Mouse (Mus musculus): ENCODE measurements around the gene Slc22a23.
"Not testable (repeated sequence)": the region's sequence is repeated elsewhere in the genome, so short reads cannot be mapped to it uniquely, and the experiment has no call there.

Slc22a23 gene

DNA sequence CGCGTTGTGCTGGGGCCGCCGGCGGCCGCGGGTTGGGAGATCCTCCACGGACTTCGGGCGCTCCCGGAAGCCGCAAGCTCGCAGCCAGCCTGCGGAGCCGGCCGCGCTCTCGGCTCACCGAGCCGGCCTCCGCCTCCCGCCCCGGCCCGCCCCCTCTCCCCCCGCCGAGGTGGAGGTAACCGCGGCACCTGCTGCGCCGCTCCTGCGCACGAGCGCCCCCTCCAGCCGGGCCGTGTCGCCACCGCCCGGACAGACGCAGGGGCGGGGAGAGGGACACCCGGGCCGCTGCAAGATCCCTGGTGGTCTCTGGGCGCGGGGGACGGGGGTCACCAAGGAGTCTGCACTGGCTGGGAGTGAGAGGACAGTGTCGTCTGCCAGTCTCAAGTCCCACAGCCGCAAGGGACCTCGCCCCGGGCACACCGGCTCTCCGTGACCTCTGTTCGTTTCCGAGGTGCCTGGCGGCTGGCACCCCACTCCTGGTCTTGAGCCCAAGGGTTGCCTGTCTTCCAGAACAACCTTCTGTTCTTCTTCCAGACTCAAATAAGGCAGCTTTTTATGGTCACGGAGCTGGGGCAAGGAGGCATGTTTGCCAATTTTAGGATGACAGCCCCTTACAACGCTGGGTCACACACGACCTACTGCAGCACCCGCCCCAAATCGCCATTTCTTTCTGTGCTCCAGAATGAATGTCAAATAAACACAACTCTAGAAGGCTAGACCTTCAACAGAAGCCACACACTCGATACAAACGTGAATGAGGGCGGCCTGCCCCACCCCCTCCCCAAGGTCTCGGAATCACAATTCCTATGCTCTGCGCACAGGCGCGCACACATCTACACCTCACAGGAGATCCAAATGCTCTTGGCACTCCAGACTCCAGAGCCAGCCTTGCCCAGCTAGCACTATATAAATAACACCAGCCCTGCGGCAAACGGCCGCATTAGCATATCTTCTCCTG, at the start of gene Slc22a23:
Gene Slc22a23 (minus strand): TSS at position 55 of the 958 bp plus-strand sequence.
- peak; percentile 69 for DNase-seq (ENCODE audit: low read depth, low spot score)

DNA sequence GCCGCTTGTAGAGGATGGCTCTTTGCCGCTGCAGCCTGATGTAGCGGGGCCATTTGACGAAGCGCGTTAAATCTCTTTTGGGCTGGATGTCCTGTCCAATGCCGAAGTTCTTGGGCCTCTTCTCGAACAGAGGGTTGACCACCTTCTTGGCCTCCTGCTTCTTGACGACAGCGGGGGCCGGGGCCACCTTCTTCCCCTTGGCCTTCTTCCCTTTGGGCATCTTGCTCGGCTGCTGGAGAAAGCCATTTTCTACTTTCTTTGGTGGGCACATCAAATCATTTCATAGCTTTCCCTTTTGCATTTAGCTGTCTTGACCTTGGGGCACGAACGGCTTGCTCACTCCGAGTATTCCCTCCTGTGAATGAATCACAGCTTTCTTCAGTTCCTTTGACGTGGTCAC, 49.3 kb upstream of the Slc22a23 start:
- DNase-seq (ENCODE audit: low read depth, low spot score), result not testable (repeated sequence)

DNA sequence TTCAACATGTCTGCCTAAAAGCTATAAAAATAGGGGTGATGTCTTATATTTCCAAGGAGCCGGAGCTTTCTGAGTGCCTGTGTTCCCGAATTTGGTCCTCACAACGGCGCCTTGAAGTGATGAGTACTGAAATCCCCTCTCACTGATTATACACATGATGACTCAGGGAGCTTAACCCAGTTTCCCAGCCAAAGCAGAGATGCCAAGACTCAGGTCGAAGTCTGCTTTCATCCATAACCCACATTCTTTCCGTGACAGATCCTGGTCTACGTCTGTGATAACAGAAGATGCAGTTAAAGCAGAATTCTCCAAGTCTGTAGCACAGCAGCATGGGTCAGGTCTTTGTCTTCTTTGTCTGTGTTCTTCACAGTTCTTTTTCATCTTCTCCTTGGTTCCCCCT, 47.4 kb upstream of the Slc22a23 start:
- no peak for DNase-seq (ENCODE audit: low read depth, low spot score)

DNA sequence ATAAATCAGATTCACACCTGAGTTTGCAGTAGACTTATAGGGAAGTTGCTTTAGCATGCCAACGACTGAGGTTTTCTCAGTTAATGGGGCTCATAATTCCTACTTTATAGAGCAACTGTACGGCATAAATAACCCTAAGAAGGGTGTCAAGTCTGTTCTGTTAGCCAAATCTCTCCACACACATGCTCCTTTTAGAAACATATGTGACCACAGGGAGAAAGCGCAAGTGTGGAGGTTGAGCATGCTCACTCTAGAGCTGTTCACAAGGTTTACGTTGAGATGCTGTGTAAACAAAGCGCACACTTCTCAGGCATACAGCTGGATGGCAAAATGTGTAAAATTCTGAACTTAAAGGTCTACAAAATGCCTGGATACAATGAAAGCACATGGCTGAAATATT, 43.2 kb upstream of the Slc22a23 start:
- no peak for DNase-seq (ENCODE audit: low read depth, low spot score)

DNA sequence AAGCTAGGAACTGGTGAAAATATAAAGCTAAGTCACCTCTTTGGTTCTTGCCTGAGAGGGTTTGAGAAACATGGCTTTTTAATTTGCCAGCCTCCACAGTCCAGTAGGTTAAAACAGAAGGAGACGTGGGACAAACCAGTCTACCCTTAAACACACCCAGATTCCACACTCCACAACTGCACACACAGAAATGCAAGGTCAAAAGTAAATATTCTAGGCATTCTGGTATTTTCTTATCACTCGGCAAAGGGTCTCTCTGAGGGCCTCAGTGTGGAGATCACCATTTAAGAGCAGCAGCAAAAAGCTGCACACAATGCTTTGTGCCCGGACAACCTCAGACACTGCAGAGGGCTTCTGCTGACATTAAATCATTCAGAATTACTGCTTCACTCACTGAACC, 38.4 kb upstream of the Slc22a23 start:
- no peak for DNase-seq (ENCODE audit: low read depth, low spot score)

DNA sequence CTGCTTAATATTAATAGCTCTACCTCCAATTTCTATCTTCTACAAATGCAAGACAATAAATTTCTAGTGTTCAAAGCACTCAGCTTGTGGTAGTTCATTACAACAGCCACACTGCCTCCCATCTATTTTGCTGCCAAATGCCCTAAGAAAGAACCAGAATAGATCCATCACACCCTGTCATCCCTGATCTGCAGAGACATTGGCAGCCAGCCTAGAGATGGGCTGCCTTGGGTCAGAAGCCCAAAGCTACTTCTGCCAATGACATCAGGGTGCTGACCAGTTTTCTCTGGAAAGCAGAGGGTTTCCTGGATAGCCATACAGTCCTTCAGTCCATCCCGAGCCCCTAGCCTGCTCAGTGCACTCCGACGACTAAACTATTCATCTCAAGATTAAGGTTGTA, 33.9 kb upstream of the Slc22a23 start:
- DNase-seq (ENCODE audit: low read depth, low spot score), result no peak

DNA sequence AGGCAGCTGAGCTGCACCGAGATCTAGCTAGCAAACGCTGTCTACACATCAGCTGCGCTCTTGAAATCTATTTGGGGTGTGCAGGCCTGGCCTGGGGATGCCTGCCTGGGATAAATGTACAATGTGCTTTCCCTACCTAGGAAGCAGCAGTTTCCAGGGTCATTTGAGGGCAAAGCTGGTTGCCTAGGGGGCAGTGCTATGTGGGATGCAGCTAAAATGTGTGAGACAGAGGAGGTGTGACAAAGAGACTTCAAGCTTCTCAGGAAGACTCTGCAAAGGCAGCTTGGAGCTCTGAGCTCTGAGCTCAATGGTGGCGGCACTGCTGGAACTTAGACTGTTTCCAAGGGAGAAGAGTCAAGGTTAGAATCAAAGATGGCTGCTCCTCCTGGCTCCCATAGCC, 30.2 kb upstream of the Slc22a23 start:
- no peak for DNase-seq (ENCODE audit: low read depth, low spot score)

DNA sequence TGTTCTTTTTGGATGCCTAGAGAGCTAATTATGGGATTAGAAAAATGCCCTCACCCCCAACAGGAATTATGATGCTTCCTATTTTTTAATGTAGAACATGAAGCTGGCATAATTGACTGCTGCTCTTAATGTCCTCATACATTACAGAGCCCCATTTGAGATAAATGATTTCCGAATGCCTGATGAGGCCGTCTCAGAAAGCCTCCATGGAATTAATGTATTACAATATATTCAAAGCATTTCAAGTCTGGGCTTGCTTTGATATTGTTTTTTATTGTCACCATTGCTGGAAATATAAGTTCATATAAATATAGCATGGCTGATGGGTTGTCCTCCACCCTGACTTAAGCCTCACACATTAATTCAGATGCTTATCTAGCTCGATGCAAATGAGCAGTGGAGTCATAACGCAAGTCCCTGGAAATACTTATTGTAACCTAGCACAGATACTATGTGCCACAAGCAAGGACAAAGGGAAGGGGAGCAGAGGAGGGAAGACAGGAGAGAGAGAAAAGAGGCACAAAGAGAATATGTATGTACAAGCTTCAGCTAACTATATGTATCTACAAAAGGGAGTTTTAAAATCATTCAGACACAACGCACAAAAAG, 28.0 kb upstream of the Slc22a23 start:
- DNase-seq (ENCODE audit: low read depth, low spot score), result no peak

DNA sequence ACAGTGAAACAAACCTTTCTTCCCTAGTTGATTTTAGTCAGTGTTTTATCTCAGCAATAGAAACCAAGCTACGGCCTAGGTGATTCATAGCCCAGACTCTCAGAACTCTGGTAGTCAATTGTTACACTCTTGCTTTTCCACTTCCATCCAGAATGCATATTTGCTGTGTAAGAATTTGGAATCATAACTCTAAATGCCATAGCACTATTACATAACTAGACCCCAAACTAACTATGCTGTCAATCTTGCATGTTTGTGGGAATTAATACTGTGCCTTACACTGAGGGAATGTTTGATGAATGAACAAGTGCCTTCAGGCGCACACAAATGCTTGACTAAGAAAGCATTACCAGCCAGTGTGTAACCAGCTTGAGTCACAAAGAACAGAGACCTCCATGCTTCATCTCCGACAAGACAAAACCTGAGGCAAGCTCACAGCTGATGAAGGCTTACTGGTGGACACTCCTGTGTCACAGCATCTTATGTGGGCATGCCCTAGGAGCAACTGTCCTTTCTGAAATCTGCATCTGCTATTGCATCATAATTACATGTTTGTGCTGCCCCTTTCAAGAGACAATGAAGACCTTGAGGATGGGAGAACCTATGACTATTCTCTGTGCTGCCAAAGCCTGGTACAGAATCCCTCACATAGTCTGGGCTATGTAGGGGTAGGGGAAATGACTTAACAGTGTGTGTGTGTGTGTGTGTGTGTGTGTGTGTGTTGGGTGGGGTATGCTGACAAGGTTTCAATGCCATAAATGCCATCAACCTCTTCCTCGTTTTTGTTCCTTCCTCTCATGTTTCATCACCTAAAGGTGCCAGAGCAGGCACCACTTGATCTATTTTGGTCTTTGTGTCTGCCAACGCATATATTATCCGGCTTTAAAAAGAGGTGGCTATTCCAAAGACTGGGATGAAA, 27.2 kb upstream of the Slc22a23 start:
- no peak for DNase-seq (ENCODE audit: low read depth, low spot score)

DNA sequence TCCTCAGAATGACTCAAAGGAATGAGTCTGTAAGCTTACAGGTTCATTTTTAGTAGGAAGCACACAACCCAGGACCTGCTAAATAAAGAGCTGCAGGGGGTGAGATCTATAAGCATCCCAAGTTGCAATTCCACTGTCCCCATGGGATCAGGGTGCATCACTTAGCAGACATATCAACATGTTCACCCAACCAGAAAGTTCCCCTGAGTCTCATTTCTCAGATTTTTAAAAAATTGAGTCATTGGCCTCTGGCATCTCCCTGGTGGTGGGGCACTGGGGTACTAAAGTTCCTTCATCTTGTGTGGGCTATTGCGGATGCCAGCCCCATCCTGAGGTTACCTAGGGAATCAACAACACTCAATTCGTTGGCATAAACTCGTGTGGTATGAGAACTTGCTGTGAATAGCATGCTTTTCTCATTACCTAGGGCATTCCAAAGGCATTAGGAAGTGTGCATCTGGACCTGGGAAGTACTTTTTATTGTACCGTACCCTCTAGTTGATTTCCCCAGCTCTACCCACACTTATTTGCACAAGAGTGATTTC, 25.4 kb upstream of the Slc22a23 start:
- no peak for DNase-seq (ENCODE audit: low read depth, low spot score)

DNA sequence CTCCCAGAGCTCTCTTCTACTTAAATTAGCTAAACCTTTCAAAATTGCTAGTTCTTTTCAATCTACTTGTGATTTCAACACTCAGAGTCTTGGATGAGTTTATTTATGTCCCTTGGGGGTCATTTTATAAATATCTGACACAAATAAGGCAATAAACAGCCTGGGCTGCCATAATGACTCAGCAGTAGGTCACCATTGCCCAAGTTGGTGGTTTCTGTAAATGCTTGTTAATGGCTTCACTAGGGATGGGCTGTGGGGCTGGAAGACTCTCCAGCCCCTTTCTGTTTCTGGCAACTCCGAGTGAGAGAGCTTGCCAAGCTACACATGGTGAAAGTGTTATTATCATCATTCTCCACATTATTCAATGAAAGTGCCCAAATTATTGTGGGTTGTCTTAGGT, 20.2 kb upstream of the Slc22a23 start:
- DNase-seq (ENCODE audit: low read depth, low spot score), result no peak

DNA sequence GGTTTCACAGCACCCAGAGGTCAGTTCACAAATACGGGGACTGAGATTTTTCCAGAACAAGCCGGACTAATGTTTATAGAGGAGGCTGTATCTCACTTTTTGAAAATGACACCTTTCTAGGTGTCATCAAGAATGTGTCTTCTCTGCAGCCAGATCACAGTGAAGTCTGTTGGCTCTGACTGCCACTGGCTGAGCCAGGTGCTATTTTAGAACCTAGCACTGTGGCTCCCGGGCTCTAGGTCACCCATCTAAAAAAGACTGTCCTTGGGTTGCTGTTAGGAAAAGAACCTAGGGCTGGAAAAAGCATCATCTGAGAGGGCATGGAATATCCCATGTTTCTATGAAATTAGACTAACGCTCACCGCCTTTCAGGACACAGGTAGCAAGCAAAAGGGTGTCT, 10.7 kb upstream of the Slc22a23 start:
- DNase-seq (ENCODE audit: low read depth, low spot score), result no peak

DNA sequence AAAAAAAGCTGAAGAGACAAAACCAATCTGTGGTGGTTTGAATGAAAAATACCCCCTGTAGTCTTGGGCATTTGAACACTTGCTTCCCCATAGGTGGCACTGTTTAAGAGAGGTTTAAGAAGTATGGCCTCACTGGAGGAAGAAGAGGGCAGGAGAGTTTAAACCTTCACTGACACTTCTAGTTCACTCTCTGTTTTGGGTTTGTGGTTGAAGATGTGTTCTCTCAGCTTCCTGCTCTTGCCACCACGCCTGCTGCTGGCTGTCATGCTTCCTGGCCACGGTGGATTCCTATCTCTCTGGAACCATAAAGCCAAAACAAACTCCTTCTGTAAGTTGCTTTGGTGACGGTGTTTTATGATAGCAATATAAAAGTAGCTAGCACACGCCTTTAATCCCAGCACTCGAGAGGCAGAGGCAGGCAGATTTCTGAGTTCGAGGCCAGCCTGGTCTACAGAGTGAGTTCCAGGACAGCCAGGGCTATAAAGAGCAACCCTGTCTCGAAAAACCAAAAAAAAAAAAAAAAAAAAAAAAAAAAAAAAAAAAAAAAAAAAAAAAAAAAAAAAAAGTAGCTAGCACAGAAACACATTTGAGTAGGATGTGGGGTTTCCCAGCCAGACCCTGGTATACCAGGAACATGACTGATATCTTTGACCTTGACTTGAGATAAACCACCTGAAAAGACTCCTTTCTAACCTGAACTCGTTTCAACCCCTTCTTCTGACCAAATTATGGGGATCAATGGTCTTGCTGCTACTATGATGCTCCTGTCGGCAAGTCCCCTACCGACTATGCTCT, 10.0 kb upstream of the Slc22a23 start:
- no peak for DNase-seq (ENCODE audit: low read depth, low spot score)

DNA sequence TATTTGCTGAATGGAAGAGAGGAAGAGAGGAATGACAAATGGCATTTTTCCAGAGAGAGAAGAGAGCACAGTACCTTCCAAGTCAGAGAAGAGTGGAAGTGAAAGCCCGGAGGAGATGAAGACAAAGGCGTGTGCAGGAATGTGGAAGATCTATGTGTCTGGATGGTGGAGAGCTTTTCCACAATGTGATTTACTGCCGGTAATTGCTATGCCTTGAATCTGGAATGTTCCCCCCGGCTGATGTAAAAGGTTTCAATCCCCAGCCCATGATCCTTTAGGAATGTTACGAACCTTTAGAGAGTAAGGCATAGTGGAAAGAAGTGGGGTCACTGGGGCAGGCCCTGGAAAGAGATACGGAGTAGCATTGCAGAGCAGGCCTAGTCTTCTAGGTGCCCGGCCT, 8.3 kb upstream of the Slc22a23 start:
- DNase-seq (ENCODE audit: low read depth, low spot score), result peak; percentile 14

DNA sequence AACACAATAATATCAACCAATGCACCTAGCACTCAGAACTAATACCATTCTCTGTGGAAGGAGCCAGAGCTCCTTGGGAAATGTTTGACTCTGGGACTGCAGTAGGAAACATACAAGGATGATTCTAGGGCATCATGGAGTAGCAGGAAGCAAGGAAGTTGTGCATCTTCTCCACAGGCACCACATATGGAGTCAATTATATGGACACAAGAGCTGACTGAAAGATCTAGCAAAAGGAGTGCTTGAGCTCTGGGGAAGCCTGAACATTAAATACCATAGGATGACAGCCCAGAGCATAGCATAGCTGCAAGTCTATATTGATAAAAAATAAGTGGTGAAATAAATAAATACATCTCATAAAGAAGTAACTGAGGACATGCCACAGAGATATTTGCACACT, 6.5 kb upstream of the Slc22a23 start:
- DNase-seq (ENCODE audit: low read depth, low spot score), result no peak

DNA sequence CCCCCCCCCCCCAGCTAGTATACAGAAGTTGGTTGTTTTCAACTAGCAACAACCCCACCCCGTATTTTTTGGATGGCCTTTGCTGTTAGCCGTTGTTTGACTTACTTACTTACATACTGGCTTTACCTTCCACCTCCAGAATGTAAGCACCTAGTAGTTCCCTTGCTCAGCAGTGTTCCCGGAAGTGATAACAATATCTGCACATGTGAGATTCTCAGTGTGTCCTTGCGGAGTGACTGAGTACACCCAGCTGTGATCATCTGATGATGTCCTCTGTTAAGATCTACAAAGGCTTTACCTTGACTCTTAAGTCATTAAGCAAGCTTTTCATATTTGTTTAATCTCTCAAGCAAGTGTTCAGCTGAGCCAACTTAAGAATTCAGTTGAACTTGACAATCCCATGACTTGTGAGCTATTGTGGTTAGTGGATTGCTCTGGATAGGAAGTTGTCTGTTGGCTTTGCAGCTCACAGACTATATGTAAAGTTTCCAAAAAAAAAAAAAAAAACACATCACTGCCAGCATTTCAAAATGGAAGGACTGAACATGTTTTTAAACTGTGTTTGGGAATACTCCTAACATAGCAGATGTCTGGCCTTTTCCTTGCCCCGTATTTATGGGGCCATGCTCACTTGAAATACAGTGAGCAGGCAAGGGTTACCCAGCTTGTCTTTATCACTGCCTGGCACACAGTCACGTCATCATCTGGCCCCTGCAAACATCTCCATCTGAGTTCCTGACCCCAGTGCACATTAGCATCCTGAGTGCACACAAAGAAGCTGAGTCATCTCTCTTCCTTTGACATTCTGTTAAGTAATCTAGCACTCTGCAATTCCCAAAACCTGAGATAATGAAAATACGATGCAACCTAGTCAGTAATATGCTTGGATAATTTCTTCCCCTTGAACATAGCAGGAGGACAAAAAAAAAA, 3.2 kb upstream of the Slc22a23 start:
- DNase-seq (ENCODE audit: low read depth, low spot score), result peak; percentile 7

DNA sequence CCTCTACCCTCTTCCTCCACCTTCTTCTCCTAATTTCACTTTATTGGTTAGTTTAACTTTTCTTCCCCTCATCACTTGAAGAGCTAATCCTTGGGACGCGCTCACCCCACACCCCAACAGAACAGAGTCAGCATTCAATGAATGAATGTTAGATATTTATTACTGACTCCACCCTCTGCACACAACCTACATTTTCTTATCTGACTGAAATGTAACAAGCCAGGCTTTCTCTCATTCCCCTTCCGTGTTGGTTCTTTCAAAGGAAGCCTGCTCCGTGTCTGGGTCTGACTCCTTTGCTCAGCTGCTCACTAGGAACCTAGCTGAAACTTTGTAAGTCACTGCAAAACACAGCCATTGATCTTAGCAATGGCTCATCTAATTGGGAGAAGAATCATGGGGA, 1.8 kb upstream of the Slc22a23 start:
- DNase-seq (ENCODE audit: low read depth, low spot score), result no peak

DNA sequence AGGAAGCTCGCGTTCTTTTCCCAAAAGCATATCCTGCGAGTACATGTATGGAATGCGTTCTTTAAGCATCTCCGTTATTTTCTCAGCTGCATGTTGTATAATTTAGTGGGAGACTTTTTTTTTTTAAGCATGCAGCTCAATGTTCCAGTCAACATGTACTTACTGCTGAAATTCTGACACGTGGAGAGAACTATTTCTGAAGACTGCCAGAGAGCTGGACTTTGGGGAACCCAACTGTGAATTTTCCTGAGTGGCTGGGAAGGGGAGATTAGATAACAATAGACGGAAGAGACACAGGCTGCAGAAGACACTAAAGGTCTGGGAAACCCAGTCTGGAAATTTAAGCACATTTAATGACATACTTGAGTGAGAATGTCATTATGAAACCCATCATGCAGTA, 1.3 kb upstream of the Slc22a23 start:
- DNase-seq (ENCODE audit: low read depth, low spot score), result no peak

DNA sequence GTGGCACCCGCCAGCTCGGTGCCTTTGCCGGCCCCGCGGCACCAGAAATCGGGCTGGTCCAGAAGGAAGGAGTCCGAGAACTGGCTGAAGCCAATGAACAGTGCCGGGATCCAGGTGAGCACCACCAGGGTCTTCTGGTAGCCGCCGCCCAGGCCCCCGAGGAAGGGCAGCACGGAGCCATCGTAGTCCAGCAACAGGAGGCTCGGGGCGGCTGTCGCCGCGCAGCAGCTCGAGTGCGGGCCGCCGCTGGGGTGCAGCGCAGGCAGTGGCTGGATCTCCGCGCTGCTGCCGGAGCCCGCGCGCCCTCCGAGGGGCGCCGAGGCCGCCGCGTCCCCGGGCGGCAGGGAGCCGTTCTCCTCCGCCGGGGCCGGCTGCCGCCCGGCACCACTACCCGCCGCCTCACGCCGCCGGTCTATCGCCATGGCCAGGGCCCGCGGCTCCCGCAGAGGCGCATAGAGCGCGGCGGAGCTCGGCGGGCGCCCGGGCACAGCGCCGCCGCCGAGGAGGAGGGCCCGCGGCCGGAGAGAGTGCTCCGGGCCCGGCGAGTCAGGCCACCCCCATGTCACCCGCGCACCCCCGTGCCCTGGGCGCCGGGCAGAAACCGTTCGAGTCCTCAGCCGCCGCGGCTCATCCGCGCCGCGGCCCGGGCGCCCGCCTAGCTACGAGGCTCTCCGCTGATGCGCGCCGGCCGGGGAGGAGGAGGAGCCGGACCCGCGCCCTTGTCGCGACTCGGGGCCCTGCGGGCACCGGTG, 430 bp downstream of the Slc22a23 start:
- DNase-seq (ENCODE audit: low read depth, low spot score), result no peak

Data from R1 (cell line).